Mouse (Mus musculus) cortical plate, adult 2 months (tissue): ENCODE data around the gene Gins2. TPM values are rescaled to one million over a fixed set of nuclear protein-coding genes. Genes with fewer than 3 reads are reported as not detected.

ENCODE experiments used
- H3K27ac ChIP-seq: fragments of 200-500 bp; 2 replicates; pipeline ENCODE4 v1.5.1; 2012; ENCODE audit warnings: low read length, control low read depth, inconsistent platforms; ENCODE audit not compliant: insufficient read depth
- H3K4me1 ChIP-seq: fragments of 200-500 bp; 2 replicates; pipeline ENCODE4 v1.6.1; 2011; ENCODE audit warnings: low read length; ENCODE audit not compliant: control insufficient read depth, insufficient read depth
- H3K4me3 ChIP-seq: fragments of 200-500 bp; 2 replicates; pipeline ENCODE4 v1.5.1; 2011; ENCODE audit warnings: mild to moderate bottlenecking, low read length, control low read depth; ENCODE audit not compliant: insufficient read depth
- CTCF ChIP-seq: fragments of 200-500 bp; IDR thresholded peaks from 2 replicates; pipeline ENCODE4 v1.5.1; 2011; ENCODE audit warnings: mild to moderate bottlenecking, control low read depth, low read length; ENCODE audit not compliant: insufficient read depth; ENCODE audit errors: extremely low read depth
- POLR2A ChIP-seq: fragments of 200-500 bp; IDR thresholded peaks from 2 replicates; pipeline ENCODE4 v1.6.1; 2011; ENCODE audit warnings: mild to moderate bottlenecking, low read length, control low read depth; ENCODE audit not compliant: insufficient read depth; ENCODE audit errors: extremely low read depth
- polyA plus RNA-seq: library from polyadenylated mRNA; depleted of rRNA; stranded (reverse); fragments of >200 nt; gene quantifications from 2 replicates; pipeline ENCODE4 v1.2.3, GENCODE M21; 2012

Gene Gins2
- polyA plus RNA-seq, 1 experiment, result 2.2 TPM

GRCm38 (mm10) chr8:120581329-120581728, 7.8 kb downstream of the Gins2 start:
- Histone ChIP-seq H3K27ac (no peak overlapping the region), H3K4me1 (no peaks in the 10 kb centered on the region), H3K4me3 (no peak overlapping the region)
- TF ChIP-seq CTCF, result no peak
- TF ChIP-seq POLR2A, result no peak

GRCm38 (mm10) chr8:120580336-120581000, 8.6 kb downstream of the Gins2 start:
- TF ChIP-seq POLR2A, result no peak
- no peak for TF ChIP-seq CTCF

GRCm38 (mm10) chr8:120577821-120578220, 11.3 kb downstream of the Gins2 start:
- no peak overlapping the region for H3K27ac ChIP-seq
- TF ChIP-seq POLR2A (no peak), CTCF (no peak)

More at GRCm38 (mm10) chr8:120580336-120581000, 8.6 kb downstream of the Gins2 start:
- no peak overlapping the region for H3K4me3 ChIP-seq
- H3K4me1 ChIP-seq, result no peaks in the 10 kb centered on the region
- no peak overlapping the region for H3K27ac ChIP-seq

GRCm38 (mm10) chr8:120575801-120576200, 13.3 kb downstream of the Gins2 start:
- TF ChIP-seq CTCF (no peak), POLR2A (no peak)
- no peak overlapping the region for H3K27ac ChIP-seq
- no peak overlapping the region for H3K4me3 ChIP-seq
- H3K4me1 ChIP-seq, result no peaks in the 10 kb centered on the region

More at GRCm38 (mm10) chr8:120577821-120578220, 11.3 kb downstream of the Gins2 start:
- H3K4me1 ChIP-seq, result no peaks in the 10 kb centered on the region
- no peak overlapping the region for H3K4me3 ChIP-seq

GRCm38 (mm10) chr8:120574941-120575340, 14.2 kb downstream of the Gins2 start:
- TF ChIP-seq POLR2A (no peak), CTCF (no peak)
- no peaks in the 10 kb centered on the region for H3K4me1 ChIP-seq
- no peak overlapping the region for H3K4me3 ChIP-seq
- no peak overlapping the region for H3K27ac ChIP-seq

- Histone ChIP-seq H3K27ac (no peak overlapping the region), H3K4me3 (no peak overlapping the region), H3K4me1 (no peaks in the 10 kb centered on the region)
- no peak for TF ChIP-seq CTCF
Observed at GRCm38 (mm10) chr8:120573866-120574265, 15.2 kb downstream of the Gins2 start.

- no peak overlapping the region for H3K4me3 ChIP-seq
- no peak overlapping the region for H3K27ac ChIP-seq
- TF ChIP-seq POLR2A (no peak), CTCF (no peak)
- no peaks in the 10 kb centered on the region for H3K4me1 ChIP-seq
Observed at GRCm38 (mm10) chr8:120572534-120572933, 16.6 kb downstream of the Gins2 start.

GRCm38 (mm10) chr8:120571561-120571960, 17.5 kb downstream of the Gins2 start:
- TF ChIP-seq CTCF, result no peak
- TF ChIP-seq POLR2A, result no peak
- no peaks in the 10 kb centered on the region for H3K4me1 ChIP-seq
- H3K27ac ChIP-seq, result no peak overlapping the region
- H3K4me3 ChIP-seq, result no peak overlapping the region

- Histone ChIP-seq H3K4me1 (no peaks in the 10 kb centered on the region; the same call in 1 of the 2 replicates), H3K27ac (no peak overlapping the region), H3K4me3 (no peak overlapping the region)
- TF ChIP-seq POLR2A, result no peak
- peak; percentile 78 for TF ChIP-seq CTCF
Observed at GRCm38 (mm10) chr8:120569939-120570715, 19.0 kb downstream of the Gins2 start.

GRCm38 (mm10) chr8:120569123-120569522, 20.0 kb downstream of the Gins2 start:
- Histone ChIP-seq H3K4me3 (no peak overlapping the region), H3K4me1 (no peaks in the 10 kb centered on the region; the same call in 1 of the 2 replicates), H3K27ac (no peak overlapping the region)
- TF ChIP-seq POLR2A (no peak), CTCF (no peak)
